Mouse (Mus musculus) cerebellum, postnatal 10 days (tissue): ENCODE data around the gene Nckipsd.

Experiments
- DNase-seq, 2 experiments: peaks; one replicate each; pipeline ENCODE4 v3.0.0; 2021; ENCODE audit warnings: mixed read lengths in 2 of 2

The Nckipsd gene

DNA sequence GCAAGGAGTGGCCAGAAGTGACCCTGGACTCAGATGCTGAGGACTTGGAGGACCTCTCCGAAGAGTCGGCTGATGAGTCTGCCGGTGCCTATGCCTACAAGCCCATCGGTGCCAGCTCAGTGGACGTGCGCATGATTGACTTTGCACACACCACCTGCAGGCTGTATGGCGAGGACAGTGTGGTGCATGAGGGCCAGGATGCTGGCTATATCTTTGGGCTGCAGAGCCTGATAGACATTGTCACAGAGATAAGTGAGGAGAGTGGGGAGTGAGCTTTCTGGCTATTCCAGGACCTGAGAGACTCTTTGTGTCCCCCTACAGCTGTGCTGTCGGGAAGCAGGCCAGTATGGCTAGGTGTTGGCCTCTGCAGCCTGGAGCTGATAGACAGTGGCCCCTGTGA, 2.4 kb upstream of the Nckipsd start:
- DNase-seq, result peak in 1 of 2 experiments; percentile 32

DNA sequence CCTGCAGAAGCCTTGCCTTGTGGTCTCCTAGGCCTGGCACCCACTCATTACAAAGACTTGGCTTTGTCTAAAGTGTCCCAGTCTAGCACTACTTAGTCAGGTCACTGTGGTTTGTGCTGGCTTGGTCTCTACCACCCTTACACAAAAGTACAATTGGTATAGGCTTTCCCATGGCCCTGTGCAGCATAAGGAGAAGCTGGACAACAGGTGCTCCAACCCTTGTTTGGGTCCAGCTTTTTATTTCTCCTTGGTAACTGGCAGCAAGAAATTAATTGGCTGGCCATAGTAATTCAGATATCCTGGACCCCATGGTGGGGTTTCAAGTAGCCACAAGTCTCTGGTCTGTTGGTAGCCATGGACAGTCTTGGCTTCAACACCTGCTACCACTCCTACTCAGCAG, 1.8 kb upstream of the Nckipsd start:
- no peak for DNase-seq

DNA sequence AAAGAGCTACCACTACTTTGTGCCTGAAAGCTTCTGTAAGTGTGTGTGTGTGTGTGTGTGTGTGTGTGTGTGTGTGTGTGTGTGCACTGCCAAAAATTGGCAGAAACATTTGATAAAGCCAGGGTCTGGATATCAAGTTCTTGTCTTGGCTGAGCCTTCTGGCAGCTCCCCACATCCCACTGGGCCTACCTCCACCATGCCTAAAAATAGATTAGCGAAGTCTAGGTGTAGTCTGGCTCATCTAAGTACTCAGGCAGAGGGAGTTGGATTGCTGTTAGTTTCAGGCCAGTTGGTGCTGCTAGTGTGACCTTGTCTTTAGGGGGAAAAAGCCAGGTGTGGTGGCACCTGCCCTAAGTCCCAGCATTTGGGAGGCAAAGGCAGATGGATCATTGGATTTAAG, 1.3 kb upstream of the Nckipsd start:
- peak; percentile 82 to 84 for DNase-seq

- DNase-seq, result no peak
Measured at GRCm38 (mm10) chr9:108807674-108808073, 494 bp upstream of the Nckipsd start.

GRCm38 (mm10) chr9:108809188-108809587, 1.0 kb downstream of the Nckipsd start:
- DNase-seq, result peak in 1 of 2 experiments; percentile 31

DNA sequence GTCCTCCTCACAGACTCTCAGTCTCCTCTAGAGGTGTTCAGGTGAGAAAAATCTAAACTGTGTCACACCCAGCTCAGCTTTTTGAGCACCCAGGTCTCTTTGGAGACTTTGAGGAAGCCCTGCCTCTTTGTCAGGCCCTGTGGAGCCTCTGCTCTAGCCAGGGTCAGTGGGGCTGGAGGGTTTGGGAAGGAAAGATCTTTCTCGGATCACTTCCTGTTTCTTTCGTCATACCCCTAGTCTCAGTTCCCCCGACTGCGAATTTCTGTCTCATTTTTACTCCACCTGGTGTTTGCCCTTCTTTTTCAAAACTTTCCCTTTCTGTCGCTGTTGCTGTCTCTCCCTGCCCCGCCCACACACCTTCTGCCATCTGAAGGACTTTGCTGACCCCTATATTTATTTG, 1.6 kb downstream of the Nckipsd start:
- no peak for DNase-seq

DNA sequence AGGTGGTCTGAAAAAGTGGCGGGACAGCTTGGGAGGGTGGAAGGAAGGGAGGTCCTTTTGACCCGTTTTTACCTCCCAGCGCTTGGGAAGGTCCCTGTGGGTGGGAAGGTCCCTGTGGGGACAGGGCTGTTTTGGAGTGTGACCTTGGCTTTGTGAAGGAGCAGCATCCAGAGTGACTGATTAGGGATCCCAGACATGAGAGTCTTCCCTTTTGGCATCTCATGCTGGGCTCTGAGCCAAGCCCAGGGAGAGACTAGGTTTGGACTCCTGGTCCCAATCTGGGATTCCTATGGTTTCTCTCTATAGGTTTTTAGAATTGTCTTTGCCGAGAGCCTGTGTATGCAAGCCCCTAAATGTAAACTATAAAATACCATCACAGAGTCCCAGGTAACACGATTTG, 2.3 kb downstream of the Nckipsd start:
- peak in 1 of 2 experiments; percentile 34 for DNase-seq

GRCm38 (mm10) chr9:108815557-108815956, 7.4 kb downstream of the Nckipsd start:
- no peak for DNase-seq

DNA sequence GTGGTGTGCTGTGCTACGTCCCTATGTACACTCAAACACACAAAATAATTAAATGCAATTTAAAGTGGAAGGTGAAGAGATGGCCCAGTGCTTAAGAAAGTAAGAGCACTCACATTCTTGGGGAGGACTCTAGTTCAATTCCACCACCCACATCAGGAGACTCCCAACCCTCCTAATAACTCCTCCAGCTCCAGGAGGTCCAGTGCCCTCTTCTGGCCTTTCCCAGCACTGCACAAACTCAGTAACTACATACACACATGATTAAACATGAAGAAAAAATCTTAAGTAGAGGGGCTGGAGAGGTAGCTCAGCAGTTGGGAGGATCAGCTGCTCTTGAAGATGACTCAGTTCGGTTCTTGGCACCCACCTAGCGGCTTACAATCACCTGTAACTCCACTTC, 11.3 kb downstream of the Nckipsd start:
- peak; percentile 82 to 88 for DNase-seq

DNA sequence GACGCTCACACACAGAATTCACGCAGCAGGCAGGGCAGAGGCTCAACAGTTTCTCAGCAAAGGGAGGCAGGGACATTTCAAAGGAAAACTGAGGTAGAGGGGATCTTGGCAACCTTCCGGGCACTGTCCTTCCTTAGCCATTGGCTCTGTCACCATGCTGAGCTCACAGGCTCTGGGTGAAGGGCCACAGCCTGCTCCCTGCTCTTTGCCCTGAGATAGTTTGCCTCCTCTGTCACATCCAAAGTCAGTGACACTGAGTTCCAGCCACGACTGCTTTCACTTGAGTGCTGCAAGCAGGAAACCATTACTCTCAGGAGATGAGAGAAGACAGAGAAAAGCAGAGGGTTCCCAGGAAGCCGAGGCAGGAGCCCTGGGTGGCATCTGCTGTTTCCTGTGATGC, 11.9 kb downstream of the Nckipsd start:
- no peak for DNase-seq

DNA sequence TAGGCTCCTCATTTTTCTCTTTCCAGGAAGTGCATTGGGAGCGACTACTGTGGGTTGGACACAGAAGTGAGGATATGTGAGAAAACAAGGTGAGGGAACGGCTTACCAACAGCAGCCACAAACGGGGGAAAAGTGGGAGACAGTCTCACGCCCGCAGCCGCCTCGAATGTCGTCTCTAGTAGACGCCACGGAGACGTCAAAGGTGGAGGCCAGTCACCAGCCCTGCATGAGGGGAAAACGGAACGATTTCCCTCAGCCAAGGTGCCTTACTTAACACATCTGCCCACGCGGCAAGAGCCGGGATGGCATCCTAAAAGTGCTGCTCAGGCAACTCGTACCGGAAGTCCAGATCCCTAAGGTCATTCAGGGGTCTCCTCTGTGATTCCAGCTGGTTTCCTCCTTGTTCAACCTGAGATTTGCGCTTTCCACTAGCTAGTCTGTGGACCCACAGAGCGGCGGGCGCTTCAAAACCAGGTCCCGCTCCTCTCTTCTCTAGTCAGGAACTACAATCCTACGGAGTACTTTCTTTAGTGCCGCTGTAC, 16.0 kb downstream of the Nckipsd start:
- DNase-seq, result peak; percentile 49 to 62

- peak; percentile 99 for DNase-seq
Measured at GRCm38 (mm10) chr9:108824755-108825413, 16.7 kb downstream of the Nckipsd start.

- DNase-seq, result peak; percentile 94 to 97
Measured at GRCm38 (mm10) chr9:108825820-108826699, 17.9 kb downstream of the Nckipsd start, which contains the start of gene Celsr3. TSS of gene Celsr3 (plus strand) at chr9:108826320.

- DNase-seq, result peak; percentile 83 to 84
Measured at GRCm38 (mm10) chr9:108826700-108827340, 18.7 kb downstream of the Nckipsd start.

DNA sequence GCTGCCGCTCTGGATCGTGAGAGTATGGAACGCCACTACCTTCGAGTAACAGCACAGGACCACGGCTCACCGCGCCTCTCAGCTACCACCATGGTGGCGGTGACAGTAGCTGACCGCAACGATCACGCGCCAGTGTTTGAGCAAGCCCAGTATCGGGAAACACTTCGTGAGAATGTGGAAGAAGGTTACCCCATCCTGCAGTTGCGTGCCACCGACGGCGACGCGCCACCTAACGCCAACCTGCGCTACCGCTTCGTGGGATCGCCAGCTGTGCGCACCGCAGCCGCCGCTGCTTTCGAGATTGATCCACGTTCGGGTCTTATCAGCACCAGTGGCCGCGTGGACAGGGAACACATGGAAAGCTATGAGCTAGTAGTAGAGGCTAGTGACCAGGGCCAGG, 19.3 kb downstream of the Nckipsd start:
- no peak for DNase-seq

GRCm38 (mm10) chr9:108827906-108828305, 19.7 kb downstream of the Nckipsd start:
- DNase-seq, result peak; percentile 47 to 58

DNA sequence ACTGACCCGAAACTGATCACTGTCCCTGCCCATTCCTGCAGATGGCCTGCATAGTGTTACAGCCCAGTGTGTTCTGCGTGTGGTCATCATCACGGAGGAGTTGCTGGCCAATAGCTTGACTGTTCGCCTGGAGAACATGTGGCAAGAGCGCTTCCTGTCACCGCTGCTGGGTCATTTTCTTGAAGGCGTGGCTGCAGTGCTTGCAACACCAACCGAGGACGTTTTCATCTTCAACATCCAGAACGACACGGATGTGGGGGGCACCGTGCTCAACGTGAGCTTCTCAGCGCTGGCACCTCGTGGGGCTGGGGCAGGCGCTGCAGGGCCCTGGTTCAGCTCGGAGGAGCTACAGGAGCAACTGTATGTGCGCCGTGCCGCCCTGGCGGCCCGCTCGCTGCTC, 23.5 kb downstream of the Nckipsd start:
- no peak for DNase-seq

DNA sequence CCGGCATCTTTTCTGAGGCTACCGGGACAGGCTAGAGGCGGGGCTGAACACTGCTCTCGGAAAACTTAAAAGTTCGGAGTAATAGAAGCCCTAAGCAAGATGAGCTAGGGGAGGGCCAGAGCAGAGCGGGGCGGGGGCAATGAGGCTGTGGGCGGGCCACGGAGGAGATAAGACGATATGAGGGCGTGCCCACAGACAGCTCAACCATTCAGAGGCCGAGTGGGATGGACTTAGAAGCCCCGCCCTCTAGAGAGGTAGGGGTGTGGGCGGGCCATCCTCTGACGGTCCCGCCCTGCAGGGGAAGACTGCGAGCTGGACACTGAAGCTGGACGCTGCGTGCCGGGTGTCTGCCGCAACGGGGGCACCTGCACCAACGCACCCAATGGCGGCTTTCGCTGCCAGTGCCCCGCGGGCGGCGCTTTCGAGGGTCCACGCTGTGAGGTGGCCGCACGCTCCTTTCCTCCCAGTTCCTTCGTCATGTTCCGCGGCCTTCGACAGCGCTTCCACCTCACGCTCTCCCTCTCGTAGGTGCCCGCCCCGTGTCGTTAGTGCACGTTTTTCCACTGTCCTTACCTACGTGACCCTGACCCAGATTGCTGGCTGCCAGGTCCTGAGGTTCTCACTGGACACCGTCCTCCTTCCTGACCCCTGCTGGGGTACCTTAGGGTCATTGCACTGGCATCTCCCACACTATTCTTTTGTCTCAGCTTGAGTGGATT, 24.4 kb downstream of the Nckipsd start:
- DNase-seq, result peak; percentile 86 to 90

- peak; percentile 92 to 93 for DNase-seq
Measured at GRCm38 (mm10) chr9:108842989-108843388, 34.8 kb downstream of the Nckipsd start.

DNA sequence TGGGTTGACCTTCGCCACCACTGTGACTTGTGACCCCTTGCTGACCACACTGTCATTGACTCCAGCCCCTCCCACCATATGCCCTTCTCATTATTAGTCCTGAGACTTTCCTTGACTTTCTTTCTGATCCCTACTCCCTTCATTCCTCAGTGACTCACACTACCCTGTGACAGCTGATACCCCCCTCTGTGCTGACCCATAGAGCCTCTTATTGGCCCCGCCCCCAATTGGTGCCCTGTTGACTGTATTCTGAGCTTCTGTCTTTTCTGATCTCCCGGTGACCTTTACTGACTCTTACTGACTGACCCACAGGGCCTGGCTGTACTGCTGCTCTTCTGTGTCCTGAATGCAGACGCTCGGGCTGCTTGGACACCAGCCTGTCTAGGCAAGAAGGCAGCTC, 37.2 kb downstream of the Nckipsd start:
- DNase-seq, result no peak

- DNase-seq, result no peak
Measured at GRCm38 (mm10) chr9:108847374-108847773, 39.2 kb downstream of the Nckipsd start.

DNA sequence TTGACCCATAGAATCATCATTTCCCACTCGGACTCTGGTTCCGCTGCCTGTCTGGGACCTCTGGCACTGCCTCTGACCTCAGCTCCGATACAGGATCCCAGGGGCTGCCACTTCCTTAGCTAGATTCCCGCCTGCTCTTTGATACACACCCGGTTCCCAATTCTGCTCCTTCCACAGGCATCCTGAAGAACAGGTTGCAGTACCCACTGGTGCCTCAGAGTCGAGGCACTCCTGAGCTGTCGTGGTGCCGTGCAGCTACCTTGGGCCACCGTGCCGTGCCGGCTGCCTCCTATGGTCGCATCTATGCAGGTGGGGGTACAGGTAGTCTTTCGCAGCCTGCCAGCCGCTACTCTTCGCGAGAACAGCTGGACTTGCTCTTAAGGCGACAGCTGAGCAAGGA, 40.3 kb downstream of the Nckipsd start:
- no peak for DNase-seq

DNA sequence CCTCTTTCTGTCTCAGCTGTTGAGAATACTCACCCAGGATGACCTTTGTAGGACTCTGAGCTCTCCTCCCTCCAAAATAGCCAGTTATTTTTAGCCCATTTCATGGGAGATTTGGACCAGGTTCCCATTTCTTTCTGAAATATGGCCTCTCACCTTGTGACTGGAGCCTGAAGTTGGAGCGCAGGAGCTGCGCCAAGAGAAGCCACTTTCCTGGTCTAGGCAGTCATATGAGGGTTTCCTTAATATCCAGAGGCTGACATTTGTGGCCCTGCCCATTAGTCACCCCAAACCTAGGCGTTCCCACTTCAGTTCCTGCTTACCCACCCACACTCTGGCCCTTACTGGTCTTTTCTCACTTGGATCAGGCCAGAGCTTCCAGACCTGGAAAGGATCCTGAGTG, 44.8 kb downstream of the Nckipsd start, which contains the start of gene Slc26a6:
Gene Slc26a6 (plus strand): TSS at position 308 of the 400 bp plus-strand sequence.
- no peak for DNase-seq
